Mouse (Mus musculus): ENCODE results near the gene Scn2a. TPM values are rescaled to one million over a fixed set of nuclear protein-coding genes. Genes with fewer than 3 reads are reported as not detected.

The Scn2a gene
- total and polyA plus RNA-seq, 3 experiments = 0.59 to 4.8 (median 2.3) TPM

DNA sequence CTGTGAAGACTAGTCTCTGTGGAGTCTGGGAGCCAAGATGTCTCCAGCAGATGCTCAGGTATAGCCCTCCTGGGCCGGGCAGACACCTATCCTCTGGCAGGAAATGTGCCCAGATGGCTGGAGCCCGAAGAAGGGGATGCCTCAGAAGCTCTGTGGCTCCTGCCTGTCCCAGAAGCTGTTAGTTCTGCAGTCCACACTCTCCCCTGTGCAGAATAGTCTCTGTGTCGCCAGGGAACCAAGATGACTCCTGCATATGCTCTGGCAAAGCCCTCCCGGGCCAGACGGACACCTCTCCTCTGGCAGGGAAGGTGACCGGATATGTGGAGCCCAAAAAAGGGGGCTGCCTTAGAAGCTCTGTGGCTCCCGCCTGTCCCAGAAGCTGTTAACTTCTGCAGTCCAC, 32.1 kb downstream of the Scn2a start:
- DNase-seq (ENCODE audit: extremely low read depth) = no peak
- no peaks in the 10 kb centered on the region for H3K36me3 ChIP-seq (replicated peaks in 1 of 2; ENCODE audit: control insufficient read depth in 1 of 2, insufficient read depth in 1 of 2, low read length in 1 of 2)
- no peaks in the 10 kb centered on the region for H3K79me2 ChIP-seq (replicated peaks; ENCODE audit: control insufficient read depth, extremely low read depth, insufficient read depth, poor library complexity, severe bottlenecking)
- no peak overlapping the region for H3K4me3 ChIP-seq (replicated peaks in 1 of 3; ENCODE audit: low read depth in 2 of 3, low read length in 2 of 3, poor library complexity in 1 of 3)
- H3K4me1 ChIP-seq (ENCODE audit: control insufficient read depth in 1 of 2, insufficient read depth in 2 of 2) = no peaks in the 10 kb centered on the region
- no peak for TF ChIP-seq RCOR1 (conservative IDR thresholded peaks at IDR 0.05; ENCODE audit: low read depth, low read length)
- TF ChIP-seq PAX5 (IDR thresholded peaks at IDR 0.05; ENCODE audit: low read length) = no peak
- no peak for TF ChIP-seq KAT2A (IDR thresholded peaks at IDR 0.05; ENCODE audit: insufficient replicate concordance, low read length)
- no peak for TF ChIP-seq JUN (IDR thresholded peaks at IDR 0.05; ENCODE audit: insufficient read depth, low read depth, low read length)
- TF ChIP-seq USF1 (IDR thresholded peaks at IDR 0.05; ENCODE audit: low read depth, low read length) = no peak
- no peak for TF ChIP-seq SMC3 (IDR thresholded peaks at IDR 0.05; ENCODE audit: low read depth, low read length)
- no peak for TF ChIP-seq RAD21 (IDR thresholded peaks at IDR 0.05; ENCODE audit: low read depth, low read length)
- no peak for TF ChIP-seq ZNF384 (IDR thresholded peaks at IDR 0.05; ENCODE audit: low read depth, low read length)
- TF ChIP-seq MXI1 (IDR thresholded peaks at IDR 0.05; ENCODE audit: low read depth, low read length) = no peak
- TF ChIP-seq HCFC1 (IDR thresholded peaks at IDR 0.05; ENCODE audit: low read depth, low read length) = no peak
- no peak for TF ChIP-seq NELFE (IDR thresholded peaks at IDR 0.05; ENCODE audit: low read depth, low read length)
- no peak for TF ChIP-seq NRF1 (IDR thresholded peaks at IDR 0.05; ENCODE audit: low read depth, low read length)
- no peaks in the 10 kb centered on the region for H3K27me3 ChIP-seq (replicated peaks)
- no peaks in the 10 kb centered on the region for H3K9me3 ChIP-seq (replicated peaks; ENCODE audit: low read length)
- no peak overlapping the region for H3K9ac ChIP-seq (ENCODE audit: insufficient read depth, low read depth)
- dilution Hi-C loops (cut with MboI; ENCODE audit: extremely low pct_ligation_motif_present, extremely low pct_unique_long_range_greater_than_20kb, low sequenced_read_pairs) (no loop called here), in situ Hi-C loops (cut with MboI; ENCODE audit: low pct_ligation_motif_present, low pct_unique_long_range_greater_than_20kb, low sequenced_read_pairs) (no loop called here)
- H3K27ac ChIP-seq (ENCODE audit: insufficient read depth, low read depth) = no peak overlapping the region
- H3K4me2 ChIP-seq (ENCODE audit: insufficient read depth, low read depth, poor library complexity, severe bottlenecking) = no peak overlapping the region

DNA sequence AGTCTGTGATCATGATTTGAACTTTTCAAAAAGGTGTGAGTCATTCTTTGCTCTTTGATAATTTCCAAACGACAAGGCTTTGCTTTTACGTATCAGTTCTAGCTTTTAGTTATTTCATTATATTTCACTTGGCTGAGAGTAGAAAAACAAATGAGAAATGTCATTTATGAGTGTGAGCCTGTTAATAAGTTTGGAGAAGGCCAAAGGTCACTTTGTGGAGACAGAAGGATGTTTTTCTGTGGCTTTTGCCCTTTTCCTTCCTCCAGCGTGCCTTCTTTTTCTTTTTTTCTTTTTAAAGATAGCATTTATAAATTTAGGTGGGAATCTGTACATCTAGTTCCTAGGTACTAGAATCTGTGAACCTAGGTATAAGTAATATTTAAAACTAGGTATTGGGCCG, 36.5 kb downstream of the Scn2a start:
- no peak overlapping the region for H3K9ac ChIP-seq (ENCODE audit: insufficient read depth, low read depth)
- TF ChIP-seq JUND (conservative IDR thresholded peaks at IDR 0.05; ENCODE audit: low read depth, low read length) (no peak), POLR2A (IDR thresholded peaks at IDR 0.05; ENCODE audit: low read depth, low read length) (no peak), CHD1 (IDR thresholded peaks at IDR 0.05; ENCODE audit: low read depth, low read length) (no peak), MAX (IDR thresholded peaks at IDR 0.05; ENCODE audit: low read length) (no peak), RAD21 (IDR thresholded peaks at IDR 0.05; ENCODE audit: low read depth, low read length) (no peak), BHLHE40 (IDR thresholded peaks at IDR 0.05; ENCODE audit: low read depth, low read length) (no peak), UBTF (IDR thresholded peaks at IDR 0.05; ENCODE audit: low read depth, low read length) (no peak), MEF2A (IDR thresholded peaks at IDR 0.05; ENCODE audit: borderline replicate concordance, low read depth, low read length) (no peak), EP300 (IDR thresholded peaks at IDR 0.05; ENCODE audit: low read length) (no peak), TBP (conservative IDR thresholded peaks at IDR 0.05; ENCODE audit: low read depth, low read length) (no peak), ELF1 (IDR thresholded peaks at IDR 0.05; ENCODE audit: low read depth, low read length) (no peak), ZMIZ1 (IDR thresholded peaks at IDR 0.05; ENCODE audit: low read depth, low read length) (no peak), CTCF (conservative IDR thresholded peaks at IDR 0.05 in 1 of 2, IDR thresholded peaks at IDR 0.05 in 1 of 2; ENCODE audit: low read depth in 2 of 2, low read length in 2 of 2) (no peak), SIN3A (IDR thresholded peaks at IDR 0.05; ENCODE audit: low read length) (no peak), ETS1 (conservative IDR thresholded peaks at IDR 0.05; ENCODE audit: low read depth, low read length) (no peak), NRF1 (IDR thresholded peaks at IDR 0.05; ENCODE audit: low read depth, low read length) (no peak), GABPA (IDR thresholded peaks at IDR 0.05; ENCODE audit: insufficient replicate concordance, low read depth, low read length) (no peak), USF1 (IDR thresholded peaks at IDR 0.05; ENCODE audit: low read depth, low read length) (no peak)
- dilution Hi-C loops (cut with MboI; ENCODE audit: extremely low pct_ligation_motif_present, extremely low pct_unique_long_range_greater_than_20kb, low sequenced_read_pairs) = no loop called here
- H3K9me3 ChIP-seq (replicated peaks; ENCODE audit: low read length) = no peaks in the 10 kb centered on the region
- H3K27ac ChIP-seq (ENCODE audit: insufficient read depth, low read depth) = no peak overlapping the region
- H3K4me2 ChIP-seq (ENCODE audit: insufficient read depth, low read depth, poor library complexity, severe bottlenecking) = no peak overlapping the region
- H3K27me3 ChIP-seq (replicated peaks) = no peaks in the 10 kb centered on the region
- in situ Hi-C loops (cut with MboI; ENCODE audit: low pct_ligation_motif_present, low pct_unique_long_range_greater_than_20kb, low sequenced_read_pairs) = no loop called here
- no peak for DNase-seq (ENCODE audit: extremely low read depth)
- no peaks in the 10 kb centered on the region for H3K79me2 ChIP-seq (replicated peaks; ENCODE audit: control insufficient read depth, extremely low read depth, insufficient read depth, poor library complexity, severe bottlenecking)
- no peak overlapping the region for H3K4me3 ChIP-seq (replicated peaks in 1 of 3; ENCODE audit: low read depth in 2 of 3, low read length in 2 of 3, poor library complexity in 1 of 3)
- no peaks in the 10 kb centered on the region for H3K4me1 ChIP-seq (ENCODE audit: control insufficient read depth in 1 of 2, insufficient read depth in 2 of 2)
- no peaks in the 10 kb centered on the region for H3K36me3 ChIP-seq (replicated peaks in 1 of 2; ENCODE audit: control insufficient read depth in 1 of 2, insufficient read depth in 1 of 2, low read length in 1 of 2)
